Mouse (Mus musculus) ES-CJ7 (cell line): Measurements from ENCODE around the gene Slc4a1.

Experiments used
- DNase-seq: peaks from one replicate; pipeline ENCODE4 v3.0.0; 2011; ENCODE audit warnings: low read depth, low spot score

Gene Slc4a1

DNA sequence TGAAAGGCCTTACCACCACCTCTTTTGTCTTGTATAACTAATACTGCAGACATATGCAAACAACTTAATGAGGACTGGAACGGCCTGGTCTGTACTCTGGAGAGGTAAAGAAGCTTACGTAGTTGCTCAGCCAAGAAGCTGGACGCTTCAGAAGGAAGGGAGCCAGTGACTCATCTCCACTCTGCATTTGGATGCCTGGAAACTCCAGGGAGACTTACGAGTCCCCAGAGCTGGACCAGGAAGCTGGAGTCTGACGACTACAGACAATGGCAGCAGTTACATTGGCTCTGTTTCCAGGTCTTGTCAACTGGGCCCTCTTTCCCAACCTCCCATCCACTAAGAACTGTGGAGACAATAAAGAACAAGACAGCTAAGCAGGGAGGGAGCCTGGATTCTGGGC lies 38.8 kb downstream of the Slc4a1 start:
- DNase-seq, result peak; percentile 63

DNA sequence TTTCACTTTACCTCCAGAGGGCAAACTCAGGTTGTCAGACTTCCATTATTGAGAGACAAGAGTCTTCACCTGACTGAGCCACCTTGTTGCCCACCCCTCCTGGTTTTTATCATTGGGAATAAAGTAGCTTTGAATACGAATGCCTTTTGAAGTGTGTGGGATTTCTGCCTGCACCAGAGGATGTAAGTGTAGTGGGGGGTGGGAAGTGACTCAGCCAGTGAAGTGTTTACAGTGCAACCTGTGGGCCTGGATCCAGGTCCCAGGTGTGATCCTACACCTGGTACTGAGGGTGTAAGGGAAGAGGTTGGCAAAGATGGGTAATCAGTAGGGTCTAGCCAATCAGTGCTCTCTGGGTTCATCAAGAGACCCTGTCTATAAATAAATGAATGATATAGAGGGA lies 42.5 kb downstream of the Slc4a1 start:
- no peak for DNase-seq

- no peak for DNase-seq
Measured at GRCm38 (mm10) chr11:102321931-102322330, 44.1 kb downstream of the Slc4a1 start.

- no peak for DNase-seq
Measured at GRCm38 (mm10) chr11:102320686-102321005, 45.4 kb downstream of the Slc4a1 start.

DNA sequence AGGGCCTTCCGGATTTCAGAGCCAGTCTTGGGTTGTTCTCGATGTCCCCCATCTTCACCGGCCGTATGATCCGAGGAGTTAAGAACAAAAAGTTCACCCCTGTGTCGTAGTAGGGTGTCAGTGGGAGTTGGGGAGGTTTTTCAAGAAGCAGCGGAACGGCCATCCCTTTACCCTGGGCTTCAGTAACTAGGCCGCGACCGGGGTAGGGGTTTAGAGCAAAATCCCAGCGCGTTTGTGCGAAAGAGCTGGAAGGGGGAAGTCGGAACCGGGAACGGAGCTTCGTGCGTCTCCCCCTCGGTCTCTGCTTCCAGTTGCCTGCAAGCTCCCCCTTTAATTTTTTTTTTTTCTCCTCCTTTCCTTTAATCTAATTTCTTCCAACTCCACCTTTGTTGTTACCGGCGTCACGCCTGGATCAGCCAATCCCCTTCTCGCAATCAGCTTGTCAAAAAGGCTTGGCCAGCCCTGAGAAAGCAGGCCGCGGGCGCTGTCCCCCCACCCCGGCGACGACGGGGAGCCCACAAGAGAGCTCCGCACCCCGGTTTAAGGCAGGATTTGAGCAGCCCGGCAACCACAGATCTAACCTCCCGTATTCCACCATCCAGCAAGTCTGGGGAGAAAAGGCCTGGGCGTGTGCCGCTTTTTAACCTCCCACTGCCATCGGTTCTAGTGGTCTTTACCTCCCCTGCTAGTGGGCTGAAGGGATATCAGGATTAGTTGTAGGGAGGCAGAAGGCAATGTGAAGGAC lies 45.9 kb downstream of the Slc4a1 start:
- peak; percentile 75 for DNase-seq

- no peak for DNase-seq
Measured at GRCm38 (mm10) chr11:102319410-102319792, 46.6 kb downstream of the Slc4a1 start, which contains the start of gene Ubtf. Gene Ubtf, minus strand, starts transcription at chr11:102319742.

DNA sequence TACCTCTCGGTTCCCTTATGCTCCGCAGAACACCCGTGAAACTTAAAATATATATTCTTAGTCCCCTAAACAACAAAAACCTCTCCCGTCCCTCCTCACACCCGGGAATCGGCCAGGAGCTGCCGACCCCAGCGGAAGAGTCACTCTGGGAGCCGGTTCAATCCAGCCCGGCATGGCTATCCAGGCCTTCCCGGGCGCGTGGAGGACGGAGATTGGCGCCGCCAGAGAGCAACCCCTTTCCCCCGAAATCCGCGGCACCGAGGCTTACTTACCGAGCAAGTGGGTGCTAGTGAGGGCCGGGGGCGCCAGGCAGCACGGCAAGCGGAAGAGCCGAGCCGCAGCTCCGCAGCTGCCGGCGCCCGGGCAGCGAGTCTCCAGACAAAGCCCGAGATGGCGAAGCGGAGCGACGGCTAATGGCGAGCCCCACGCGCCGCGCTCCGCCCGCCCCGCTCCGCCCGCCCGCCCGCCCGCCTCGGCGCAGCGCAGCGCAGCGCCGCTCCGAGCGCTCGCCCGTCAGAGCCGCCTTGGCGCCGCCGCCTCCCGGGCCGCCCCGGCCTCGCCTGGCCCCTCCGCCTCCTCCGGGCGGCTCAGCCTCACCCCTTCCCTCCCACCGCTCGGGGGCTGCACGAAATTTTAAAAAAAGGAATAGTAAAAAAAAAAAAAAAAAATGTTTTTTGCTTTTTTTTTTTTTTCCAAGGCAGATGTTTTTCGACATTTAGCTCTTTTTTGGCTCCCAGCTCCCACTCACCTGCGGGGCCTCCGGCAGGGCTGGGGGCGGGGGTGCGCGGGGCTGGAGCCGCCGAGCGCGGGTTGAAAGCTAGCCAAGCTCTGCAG lies 47.2 kb downstream of the Slc4a1 start:
- DNase-seq, result no peak

GRCm38 (mm10) chr11:102317901-102318575 lies 48.0 kb downstream of the Slc4a1 start:
- no peak for DNase-seq

- DNase-seq, result no peak
Measured at GRCm38 (mm10) chr11:102317298-102317900, 48.6 kb downstream of the Slc4a1 start.

DNA sequence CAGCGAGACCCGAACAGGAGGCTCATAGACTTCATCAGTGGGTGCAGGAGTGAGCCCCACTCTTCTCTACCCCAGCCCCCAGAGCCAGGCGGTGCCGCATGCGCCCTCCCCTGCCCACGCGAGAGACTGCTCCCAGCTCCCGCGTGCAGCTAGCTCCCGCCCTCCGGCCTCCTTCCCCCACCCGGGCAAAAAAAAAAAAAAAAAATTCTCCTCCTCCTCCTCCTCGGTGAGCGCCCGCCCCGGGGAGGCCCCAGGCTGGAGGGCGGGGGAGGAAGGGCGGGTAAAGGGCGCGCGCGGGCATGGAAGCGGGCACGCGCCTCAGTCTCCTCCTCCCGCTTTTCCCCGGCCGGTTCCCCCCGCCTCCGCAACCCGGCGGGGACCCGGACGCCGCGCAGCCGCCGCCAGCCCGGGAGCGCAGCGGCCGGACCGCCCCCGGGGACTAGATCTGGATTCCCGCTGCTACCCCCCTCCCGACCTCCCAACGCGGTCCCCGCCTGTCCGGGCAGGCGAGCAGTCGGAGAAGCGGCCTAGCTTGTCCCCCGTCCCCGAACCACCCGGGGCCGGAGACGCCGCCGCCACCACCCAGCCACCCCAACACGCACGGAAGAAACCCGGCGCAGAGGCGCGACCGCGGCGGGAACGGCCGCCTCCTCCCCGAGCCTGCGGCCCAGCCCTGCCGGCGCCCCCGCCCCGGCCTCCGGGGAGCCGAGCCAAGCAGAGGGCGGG lies 49.3 kb downstream of the Slc4a1 start:
- peak; percentile 88 for DNase-seq

DNA sequence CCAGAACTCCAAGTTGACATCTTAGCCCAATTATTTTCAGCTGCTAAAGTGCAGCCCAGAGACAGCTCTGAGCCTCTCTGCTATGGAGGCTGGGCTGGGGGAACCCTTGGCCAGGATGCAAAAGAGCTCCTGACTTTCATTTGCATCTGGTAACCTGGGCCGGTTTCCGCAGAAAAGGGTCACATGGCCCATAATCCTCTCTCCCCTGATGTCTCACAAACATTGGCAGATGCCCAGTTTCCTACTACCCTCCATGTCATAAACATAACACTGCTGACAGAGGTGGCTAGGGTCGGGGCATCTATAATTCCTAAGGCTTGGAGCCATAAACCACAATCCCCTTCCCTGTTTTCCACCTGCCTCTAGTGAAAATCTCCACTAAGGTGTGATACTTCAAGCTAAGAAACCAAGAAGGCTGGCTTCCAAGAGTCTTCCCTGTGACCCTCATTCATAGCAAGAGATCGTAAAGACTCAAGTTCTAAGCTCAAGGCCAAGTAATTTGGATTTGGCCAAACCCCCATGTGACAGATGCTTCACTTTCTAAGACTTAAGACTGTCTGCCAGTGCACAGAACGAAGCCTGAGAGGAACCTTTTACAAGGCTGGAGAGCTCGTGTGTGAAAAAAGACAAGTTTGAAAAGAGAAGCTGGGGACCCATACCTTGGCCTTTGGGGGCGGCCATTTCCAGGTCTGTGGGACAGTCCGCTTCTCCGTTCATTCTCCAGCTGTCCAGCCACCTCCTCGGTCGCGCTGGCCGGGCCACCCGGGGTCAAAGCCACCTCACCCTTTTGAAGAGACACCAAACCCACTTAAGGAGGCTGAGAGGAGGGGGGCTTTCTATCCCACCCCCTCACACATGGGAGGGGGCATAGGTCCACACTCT lies 50.1 kb downstream of the Slc4a1 start:
- no peak for DNase-seq

- no peak for DNase-seq
Measured at GRCm38 (mm10) chr11:102314321-102314720, 51.7 kb downstream of the Slc4a1 start.

DNA sequence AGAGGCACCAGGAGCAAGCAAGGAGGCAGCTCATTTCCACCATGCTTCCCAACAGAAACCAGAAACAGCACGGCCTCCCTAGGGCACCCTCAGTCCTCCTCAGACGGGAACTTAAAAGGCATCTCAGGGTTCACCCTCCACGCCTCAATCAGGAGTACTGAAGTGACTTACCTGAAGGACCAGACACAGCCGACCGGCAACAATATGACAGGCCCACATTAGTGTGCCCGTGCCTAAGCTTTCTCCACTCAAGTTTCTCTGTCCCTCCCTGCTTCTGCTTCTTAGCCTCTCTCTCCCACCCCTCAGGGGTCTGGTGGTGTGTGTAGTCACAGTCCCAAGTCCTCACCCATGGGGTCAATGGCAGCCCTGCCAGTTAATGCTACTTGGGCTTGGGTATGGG lies 53.4 kb downstream of the Slc4a1 start:
- no peak for DNase-seq

- DNase-seq, result no peak
Measured at GRCm38 (mm10) chr11:102311966-102312365, 54.0 kb downstream of the Slc4a1 start.

DNA sequence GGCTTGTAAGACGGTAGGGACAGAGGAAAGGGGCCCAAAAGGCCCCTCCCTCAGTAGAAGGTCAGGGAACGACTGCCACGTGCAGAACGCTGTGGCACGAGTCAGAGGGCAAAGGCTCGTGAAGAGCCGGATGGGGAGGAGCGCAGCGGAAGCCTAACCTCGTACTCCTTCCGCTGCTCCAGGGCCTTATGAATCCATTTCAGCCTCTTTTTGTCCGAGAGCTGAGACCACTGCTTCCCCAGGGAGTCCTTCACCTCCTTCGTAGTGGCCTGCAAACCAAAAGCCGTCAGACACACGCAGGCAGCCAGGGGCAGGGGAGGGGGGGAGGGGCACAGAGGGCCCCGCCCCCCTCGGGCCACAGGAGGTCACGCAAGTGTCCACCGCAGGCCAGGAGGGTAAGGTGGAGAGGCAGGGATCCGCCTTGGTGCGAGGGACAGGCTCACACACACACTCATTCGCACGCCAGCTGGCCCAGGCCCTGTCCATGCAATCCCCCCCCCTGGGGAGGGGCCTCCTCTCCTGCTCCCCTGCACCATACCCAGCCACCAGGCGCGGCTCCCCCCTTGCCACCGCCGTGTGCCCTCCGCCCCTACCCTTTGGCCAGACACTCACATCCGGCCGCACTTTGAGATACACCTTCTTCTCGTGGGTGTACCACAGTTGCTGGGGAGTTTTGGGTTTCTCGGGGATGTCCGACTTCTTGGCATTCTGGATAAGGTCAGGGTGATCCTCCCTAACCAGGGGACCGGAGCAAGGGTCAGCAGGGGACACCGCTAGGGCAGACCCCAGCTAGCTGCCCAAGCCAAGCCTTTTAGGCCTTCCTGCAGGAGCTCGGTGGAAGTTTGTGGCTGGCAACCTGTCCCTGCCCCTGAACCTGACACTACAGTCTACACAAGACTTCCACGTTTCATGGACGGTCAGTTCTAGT lies 55.0 kb downstream of the Slc4a1 start:
- no peak for DNase-seq

DNA sequence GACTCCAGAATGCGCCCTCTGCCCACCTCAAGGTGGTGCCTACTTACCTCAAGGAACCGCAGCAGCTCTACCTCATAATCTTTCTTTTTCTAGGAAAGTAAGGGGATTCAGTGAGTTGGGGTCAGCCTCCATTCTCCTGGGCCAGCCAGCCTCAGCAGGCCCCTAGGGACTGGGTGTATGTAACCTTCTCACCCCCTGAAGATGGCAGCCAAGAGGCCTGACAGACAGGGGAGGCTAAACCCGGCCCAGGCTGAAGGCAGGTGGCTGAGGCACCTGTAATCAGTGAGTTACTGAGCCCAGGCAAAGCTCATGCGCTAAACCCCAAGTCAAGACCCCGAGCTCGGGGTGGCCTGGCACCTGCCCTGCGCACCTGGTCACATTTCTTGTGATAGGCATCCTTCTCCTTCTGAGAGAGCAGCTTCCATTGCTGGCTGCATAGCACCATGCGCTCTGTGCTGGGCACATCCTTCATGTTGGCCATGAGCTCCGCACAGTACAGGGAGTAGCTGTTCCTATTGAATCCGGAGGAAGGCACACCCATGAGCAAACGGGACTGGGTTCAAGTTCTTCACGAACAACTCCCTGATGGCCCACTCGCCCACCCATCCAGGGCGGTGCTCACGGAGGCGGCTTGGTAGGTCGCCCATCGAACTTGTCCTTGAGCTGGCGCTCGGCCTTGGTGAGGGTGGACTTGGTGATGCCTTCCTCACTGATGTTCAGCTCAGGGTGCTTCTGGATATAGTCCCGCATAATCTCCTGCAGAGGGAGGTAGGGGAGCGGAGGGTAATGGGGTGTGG lies 56.0 kb downstream of the Slc4a1 start:
- DNase-seq, result no peak

GRCm38 (mm10) chr11:102308979-102309378 lies 57.0 kb downstream of the Slc4a1 start:
- peak; percentile 93 for DNase-seq

DNA sequence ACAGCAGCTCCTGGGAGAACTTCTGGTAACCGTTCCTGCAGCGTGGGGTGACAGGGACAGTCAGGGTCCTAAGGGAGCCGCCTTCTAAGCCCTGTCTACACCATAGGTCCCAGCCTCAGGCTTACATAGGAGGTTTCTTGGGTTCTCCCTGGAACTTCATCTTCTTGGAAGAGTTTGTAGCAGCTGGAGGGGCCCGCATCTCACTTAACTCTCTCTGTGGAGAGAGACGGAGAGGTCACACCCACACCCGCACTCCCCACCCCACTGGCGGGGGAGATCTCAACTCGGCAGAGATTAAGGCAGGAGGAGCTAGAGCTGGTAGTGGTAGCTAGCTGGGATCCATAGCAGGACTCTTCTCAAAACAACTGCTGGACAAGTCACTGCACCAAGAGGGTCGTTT lies 57.9 kb downstream of the Slc4a1 start:
- no peak for DNase-seq

DNA sequence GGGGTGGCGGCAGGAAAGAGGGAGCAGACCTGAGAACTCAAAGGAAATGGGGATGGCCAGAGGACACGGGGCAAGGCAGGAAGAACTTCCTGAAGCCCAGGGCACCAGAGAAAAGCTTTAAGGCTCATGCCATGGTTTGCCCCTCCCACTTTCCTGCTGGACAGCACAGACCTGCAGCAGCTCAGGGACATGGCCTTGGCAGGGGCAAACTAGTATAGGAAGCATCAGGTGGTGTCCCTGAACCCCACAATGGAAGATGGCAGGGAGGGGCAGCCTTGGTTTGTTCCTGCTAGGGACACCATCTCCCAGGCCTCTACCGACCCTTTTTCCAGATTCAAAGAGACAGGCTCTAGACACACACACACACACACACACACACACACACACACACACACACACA lies 60.6 kb downstream of the Slc4a1 start:
- DNase-seq, result no peak
